Mouse (Mus musculus): ENCODE results near the gene Card10.

DNA sequence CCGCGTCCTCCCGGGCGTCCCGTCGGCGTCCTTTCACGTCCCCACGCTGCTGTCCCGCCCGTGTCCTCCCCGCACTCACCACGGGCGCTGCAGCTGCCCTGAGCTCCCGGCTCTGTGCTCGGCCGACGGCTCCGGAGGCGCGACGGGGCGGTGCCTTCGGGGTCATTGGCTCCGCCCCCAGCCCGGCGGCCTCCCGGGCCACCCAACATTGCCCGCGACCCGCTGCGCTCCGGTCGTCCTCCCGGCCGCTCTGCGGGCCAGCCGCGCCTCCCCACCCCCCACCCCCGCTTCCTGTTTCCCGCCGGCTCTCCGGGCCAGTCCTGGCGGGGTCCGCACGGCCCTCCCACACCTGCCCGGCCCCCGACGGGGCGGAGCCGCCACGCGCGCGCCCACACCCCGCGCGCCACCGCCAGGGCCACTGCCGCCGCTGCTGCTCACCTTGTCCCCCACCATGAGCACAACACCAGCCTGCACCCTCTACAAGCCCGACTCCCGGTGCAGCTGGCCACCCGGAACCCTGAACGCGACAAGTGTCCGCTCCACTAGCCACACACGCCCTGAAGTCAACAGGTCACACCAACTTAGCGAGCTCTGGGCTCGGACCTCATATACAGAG, at the start of gene Card10:
- no peak for TF ChIP-seq CHD2 (IDR thresholded peaks at IDR 0.05; ENCODE audit: low read depth, low read length)
- no peak for TF ChIP-seq ZC3H11A (IDR thresholded peaks at IDR 0.05; ENCODE audit: borderline replicate concordance, low read depth, low read length)
- no peak for TF ChIP-seq ZNF384 (IDR thresholded peaks at IDR 0.05; ENCODE audit: low read depth, low read length)
- TF ChIP-seq MAFK (IDR thresholded peaks at IDR 0.05; ENCODE audit: insufficient read depth, low read depth, low read length), result no peak
